Mouse (Mus musculus) hindbrain, embryonic 12.5 days (tissue): ENCODE measurements at regions not wholly inside any gene's neighbourhood (a gene's known extent, or its start where the extent isn't known, plus 50 kb on each side); places are given as distances from the start of the nearest gene placed in this dataset.

Experiments
- ATAC-seq: fragments of 200-750 bp; cut with Nextera tagmentation; 2 replicates; pipeline ENCODE4 v1.8.0; 2017; ENCODE audit warnings: moderate TSS enrichment; ENCODE audit not compliant: low FRiP score
- H3K27ac ChIP-seq: fragments of 300-500 bp; sonication (generic); 2 replicates; pipeline ENCODE4 v1.5.1; 2016; ENCODE audit warnings: mild to moderate bottlenecking
- H3K27me3 ChIP-seq: fragments of 300-500 bp; sonication (generic); 2 replicates; pipeline ENCODE4 v1.6.1; 2016; ENCODE audit warnings: mild to moderate bottlenecking
- H3K36me3 ChIP-seq: fragments of 300-500 bp; sonication (generic); 2 replicates; pipeline ENCODE4 v1.6.1; 2016; ENCODE audit warnings: mild to moderate bottlenecking
- H3K4me1 ChIP-seq: fragments of 300-500 bp; sonication (generic); 2 replicates; pipeline ENCODE4 v1.6.1; 2016
- H3K4me2 ChIP-seq: fragments of 300-500 bp; sonication (generic); replicated peaks from 2 replicates; pipeline ENCODE4 v1.6.1; 2016; ENCODE audit warnings: mild to moderate bottlenecking
- H3K4me3 ChIP-seq: fragments of 300-500 bp; sonication (generic); 2 replicates; pipeline ENCODE4 v1.5.1; 2016; ENCODE audit warnings: mild to moderate bottlenecking
- H3K9ac ChIP-seq: fragments of 300-500 bp; sonication (generic); 2 replicates; pipeline ENCODE4 v1.6.1; 2016; ENCODE audit warnings: mild to moderate bottlenecking, moderate library complexity
- H3K9me3 ChIP-seq: fragments of 300-500 bp; sonication (generic); replicated peaks from 2 replicates; pipeline ENCODE4 v1.6.1; 2016; ENCODE audit warnings: mild to moderate bottlenecking
- WGBS: fragments of 180-500 bp; shearing (Covaris S2); methylation state at CpG from one replicate; pipeline ENCODE4 v1.1.7; 2016; 5-methylcytosine and 5-hydroxymethylcytosine counted together

- no peak for ATAC-seq
- Histone ChIP-seq H3K9ac (no peak overlapping the region), H3K27ac (no peak overlapping the region), H3K36me3 (no peaks in the 10 kb centered on the region), H3K9me3 (no peaks in the 10 kb centered on the region), H3K27me3 (peaks cover 20% of the 10 kb centered on the region), H3K4me3 (no peak overlapping the region), H3K4me1 (peaks cover 39% of the 10 kb centered on the region), H3K4me2 (no peak overlapping the region)
- WGBS = 67% methylated on average over 7 of the region's 7 CpGs
These were observed 58.7 kb upstream of the Cdon start for GRCm38 (mm10) chr9:35362276-35362675.

DNA sequence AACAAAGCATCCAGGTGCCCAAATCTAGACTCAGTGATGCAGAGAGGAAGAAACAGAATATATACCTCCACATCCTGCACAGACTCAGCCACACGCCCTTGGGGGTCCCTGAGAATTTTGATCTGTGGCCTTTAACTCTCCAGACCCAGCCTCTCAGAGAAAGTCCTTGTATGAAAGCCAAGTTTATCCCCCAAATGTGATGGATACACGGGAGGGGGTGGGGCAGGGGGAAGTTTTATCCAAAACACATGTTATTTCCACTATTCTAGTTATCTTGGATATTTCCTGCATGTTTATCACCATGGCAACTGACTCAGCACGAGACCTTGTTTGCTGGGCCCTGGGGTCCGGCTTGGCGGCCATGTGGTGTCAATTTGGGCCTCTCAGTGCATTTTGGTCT lies 57.8 kb upstream of the Cdon start:
- Histone ChIP-seq H3K4me2 (no peak overlapping the region), H3K9ac (no peak overlapping the region), H3K36me3 (no peaks in the 10 kb centered on the region), H3K27ac (peak overlapping the region; percentile 67), H3K4me3 (no peak overlapping the region), H3K4me1 (peaks cover 39% of the 10 kb centered on the region), H3K27me3 (peaks cover 22% of the 10 kb centered on the region), H3K9me3 (no peaks in the 10 kb centered on the region)
- 57% methylated on average over 5 of the region's 5 CpGs for WGBS
- ATAC-seq = no peak

GRCm38 (mm10) chr9:35363936-35364335 lies 57.0 kb upstream of the Cdon start:
- H3K4me1 ChIP-seq = peaks cover 40% of the 10 kb centered on the region
- ATAC-seq = no peak
- H3K9me3 ChIP-seq = no peaks in the 10 kb centered on the region
- H3K9ac ChIP-seq = no peak overlapping the region
- H3K4me2 ChIP-seq = no peak overlapping the region
- 60% methylated on average over 4 of the region's 4 CpGs for WGBS
- H3K4me3 ChIP-seq = no peak overlapping the region
- peaks cover 20% of the 10 kb centered on the region for H3K27me3 ChIP-seq
- no peaks in the 10 kb centered on the region for H3K36me3 ChIP-seq
- H3K27ac ChIP-seq = 0 out of 2 replicates have a peak overlapping the region, but pooled peaks have one; percentile 67

DNA sequence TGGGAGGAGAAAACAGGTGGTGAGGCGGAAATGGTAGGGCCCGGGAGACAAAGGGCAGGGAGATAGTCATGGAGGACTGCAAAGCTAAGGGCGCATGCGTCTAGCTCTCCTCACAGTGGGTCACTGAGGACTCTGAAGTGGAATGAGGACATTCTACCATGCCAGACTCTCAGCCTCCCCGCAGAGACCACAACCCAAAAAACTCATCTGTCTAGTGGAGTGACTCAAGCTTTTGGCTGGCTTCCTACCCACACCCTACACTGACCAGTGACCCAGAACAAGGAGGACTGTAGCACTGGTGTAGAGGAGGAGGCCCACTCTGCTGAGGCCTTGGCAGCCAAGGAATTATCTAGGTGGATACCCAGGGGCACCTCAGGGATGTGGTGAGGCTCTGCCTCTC lies 55.0 kb upstream of the Cdon start:
- Histone ChIP-seq H3K4me3 (no peak overlapping the region), H3K36me3 (no peaks in the 10 kb centered on the region), H3K4me2 (no peak overlapping the region), H3K4me1 (peaks cover 29% of the 10 kb centered on the region), H3K27me3 (peaks cover 33% of the 10 kb centered on the region), H3K9ac (no peak overlapping the region), H3K27ac (no peak overlapping the region), H3K9me3 (no peaks in the 10 kb centered on the region)
- WGBS = 90% methylated on average over 5 of the region's 5 CpGs
- no peak for ATAC-seq

- no peak overlapping the region for H3K4me3 ChIP-seq
- no peak for ATAC-seq
- H3K9ac ChIP-seq = no peak overlapping the region
- no peak overlapping the region for H3K4me2 ChIP-seq
- H3K36me3 ChIP-seq = no peaks in the 10 kb centered on the region
- WGBS = 49% methylated on average over 5 of the region's 5 CpGs
- H3K27ac ChIP-seq = no peak overlapping the region
- peaks cover 18% of the 10 kb centered on the region for H3K4me1 ChIP-seq
- H3K27me3 ChIP-seq = peaks cover 25% of the 10 kb centered on the region
- no peaks in the 10 kb centered on the region for H3K9me3 ChIP-seq
These were observed 51.9 kb upstream of the Cdon start for GRCm38 (mm10) chr9:35369063-35369462.

DNA sequence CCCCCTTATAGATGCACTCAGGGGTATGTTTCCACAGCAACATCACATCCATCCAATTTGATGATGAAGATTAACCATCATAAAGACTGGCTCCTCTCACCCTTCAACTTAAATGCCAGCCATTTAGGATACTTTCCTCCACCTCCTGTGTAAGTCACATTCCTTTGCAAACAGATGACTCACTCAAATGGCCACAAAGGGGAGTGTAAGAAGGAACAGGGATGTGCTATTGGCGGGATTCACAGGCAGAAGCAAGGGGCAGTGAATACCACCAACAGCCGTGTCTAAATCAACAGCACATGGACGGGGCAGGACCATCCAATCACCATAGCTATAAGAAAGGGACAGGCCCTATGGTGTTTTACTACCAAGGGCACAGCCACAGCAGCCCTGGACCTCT lies 50.9 kb upstream of the Cdon start:
- H3K4me1 ChIP-seq = peaks cover 16% of the 10 kb centered on the region
- H3K9me3 ChIP-seq = no peaks in the 10 kb centered on the region
- H3K27me3 ChIP-seq = peaks cover 29% of the 10 kb centered on the region
- no peak overlapping the region for H3K4me3 ChIP-seq
- 65% methylated on average over 3 of the region's 3 CpGs for WGBS
- no peak for ATAC-seq
- H3K27ac ChIP-seq = no peak overlapping the region
- H3K36me3 ChIP-seq = no peaks in the 10 kb centered on the region
- no peak overlapping the region for H3K4me2 ChIP-seq
- H3K9ac ChIP-seq = no peak overlapping the region

DNA sequence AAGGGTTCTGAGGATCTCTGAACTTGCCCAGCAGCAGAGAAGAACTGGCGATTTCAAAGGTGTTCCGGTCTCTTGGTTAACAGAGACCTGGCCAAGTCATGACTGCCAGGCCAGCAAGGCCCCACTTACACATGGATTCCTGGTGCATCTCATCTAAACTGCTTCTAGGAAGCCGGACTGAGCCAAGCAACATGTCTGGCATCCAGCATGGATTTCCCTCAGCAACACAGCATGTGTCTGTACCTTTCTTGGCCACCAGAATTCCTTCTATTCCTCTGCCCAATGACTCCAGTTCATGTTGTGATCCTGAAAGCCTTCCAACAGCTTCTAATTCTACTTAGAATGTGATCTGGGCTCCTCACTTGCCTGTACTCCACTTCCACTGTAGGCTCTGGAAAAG lies 50.0 kb upstream of the Cdon start:
- H3K9me3 ChIP-seq = no peaks in the 10 kb centered on the region
- peaks cover 16% of the 10 kb centered on the region for H3K4me1 ChIP-seq
- H3K4me2 ChIP-seq = no peak overlapping the region
- no peak for ATAC-seq
- no peak overlapping the region for H3K4me3 ChIP-seq
- 91% methylated on average over 3 of the region's 3 CpGs for WGBS
- no peak overlapping the region for H3K9ac ChIP-seq
- no peaks in the 10 kb centered on the region for H3K36me3 ChIP-seq
- no peak overlapping the region for H3K27ac ChIP-seq
- H3K27me3 ChIP-seq = peaks cover 37% of the 10 kb centered on the region
